Mouse (Mus musculus) erythroblast, embryonic 14.5 days (primary cell): Measurements from ENCODE around the gene Supt4a. TPM values are rescaled to one million over a fixed set of nuclear protein-coding genes. Genes with fewer than 3 reads are reported as not detected.

Experiments
- H3K27me3 ChIP-seq: 2 replicates; pipeline ENCODE4 v1.6.1; 2012; ENCODE audit warnings: inconsistent platforms; ENCODE audit not compliant: control insufficient read depth
- H3K36me3 ChIP-seq: 2 replicates; pipeline ENCODE4 v1.6.1; 2012; ENCODE audit warnings: mild to moderate bottlenecking, inconsistent platforms; ENCODE audit not compliant: control insufficient read depth
- H3K4me1 ChIP-seq: 2 replicates; pipeline ENCODE4 v1.6.1; 2012; ENCODE audit warnings: inconsistent platforms; ENCODE audit not compliant: control insufficient read depth
- H3K4me3 ChIP-seq: replicated peaks from 2 replicates; pipeline ENCODE3; 2012; ENCODE audit warnings: moderate library complexity, mild to moderate bottlenecking, inconsistent platforms
- H3K9me3 ChIP-seq: 2 replicates; pipeline ENCODE4 v1.6.1; 2012; ENCODE audit warnings: low read length, inconsistent platforms, mixed read lengths; ENCODE audit not compliant: control insufficient read depth
- GATA1 ChIP-seq: IDR thresholded peaks from 2 replicates; pipeline ENCODE4 v1.6.1; 2012; ENCODE audit warnings: low read length, inconsistent platforms, mixed read lengths
- TAL1 ChIP-seq: IDR thresholded peaks from 3 replicates; pipeline ENCODE4 v1.6.1; 2012; ENCODE audit warnings: low read length, inconsistent platforms, mixed read lengths
- polyA plus RNA-seq: library from polyadenylated mRNA; stranded (reverse); fragments of >175 nt; gene quantifications from 2 replicates; pipeline ENCODE4 v1.2.3, GENCODE M21; 2012

The Supt4a gene
- polyA plus RNA-seq, 1 experiment = 4.3 TPM

DNA sequence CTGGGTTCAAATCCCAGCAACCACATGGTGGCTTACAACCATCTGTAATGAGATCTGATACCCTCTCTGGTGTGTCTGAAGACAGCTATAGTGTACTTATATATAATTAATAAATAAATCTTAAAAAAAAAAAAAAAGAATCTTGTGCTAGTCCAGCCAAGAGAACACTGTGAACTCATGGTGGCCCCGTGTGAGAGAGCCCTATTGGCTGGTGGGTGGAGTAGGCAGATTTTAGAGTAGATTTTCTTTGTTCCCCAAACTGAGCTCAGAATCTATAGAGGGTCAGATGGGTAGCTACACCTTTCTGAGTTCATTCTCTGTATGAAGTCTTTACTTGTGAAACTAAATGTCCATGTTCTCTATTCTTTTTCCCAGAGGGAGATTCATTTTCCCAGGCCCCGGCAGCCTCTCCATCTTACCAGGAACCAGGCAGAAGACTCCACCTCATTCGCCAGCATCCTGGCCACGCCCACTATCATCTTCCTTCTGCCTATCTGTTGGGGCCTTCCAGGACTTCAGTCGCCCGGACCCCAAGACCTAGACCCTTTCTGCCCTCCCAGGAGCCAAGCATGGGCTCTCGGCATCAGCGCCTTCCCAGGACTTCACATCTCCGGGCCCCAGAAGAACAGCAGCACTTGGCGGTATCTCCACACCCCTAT is 6.6 kb upstream of the Supt4a start:
- peak overlapping the region; percentile 33 for H3K4me3 ChIP-seq
- no peak for TF ChIP-seq GATA1
- TF ChIP-seq TAL1 = no peak
- no peaks in the 10 kb centered on the region for H3K9me3 ChIP-seq
- no peaks in the 10 kb centered on the region for H3K27me3 ChIP-seq
- H3K4me1 ChIP-seq = peaks cover 100% of the 10 kb centered on the region
- peaks cover 72% of the 10 kb centered on the region for H3K36me3 ChIP-seq

DNA sequence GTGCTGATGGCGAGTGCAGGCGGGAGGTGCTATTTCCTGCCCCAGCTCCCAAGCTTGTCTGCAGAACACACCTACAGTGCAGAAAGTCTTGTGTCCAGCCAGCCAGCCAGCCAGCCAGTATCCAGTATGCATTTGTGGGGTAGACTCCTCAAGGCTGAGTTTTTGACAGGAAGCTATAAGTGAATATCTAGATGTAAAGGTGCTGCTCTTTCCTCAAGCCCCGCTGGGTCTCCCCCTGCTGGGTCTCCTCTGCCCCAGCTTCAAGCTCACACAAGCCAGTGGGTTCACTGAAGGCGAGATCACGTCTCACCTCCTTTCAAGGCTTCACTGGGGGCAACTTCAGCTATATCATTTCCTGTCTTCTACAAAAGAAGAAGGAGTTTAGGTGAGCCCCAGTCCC is 3.0 kb upstream of the Supt4a start:
- Histone ChIP-seq H3K4me3 (peak overlapping the region; percentile 42), H3K27me3 (no peaks in the 10 kb centered on the region), H3K4me1 (peaks cover 86% of the 10 kb centered on the region), H3K36me3 (peaks cover 68% of the 10 kb centered on the region), H3K9me3 (no peaks in the 10 kb centered on the region)
- no peak for TF ChIP-seq GATA1
- TF ChIP-seq TAL1 = no peak

DNA sequence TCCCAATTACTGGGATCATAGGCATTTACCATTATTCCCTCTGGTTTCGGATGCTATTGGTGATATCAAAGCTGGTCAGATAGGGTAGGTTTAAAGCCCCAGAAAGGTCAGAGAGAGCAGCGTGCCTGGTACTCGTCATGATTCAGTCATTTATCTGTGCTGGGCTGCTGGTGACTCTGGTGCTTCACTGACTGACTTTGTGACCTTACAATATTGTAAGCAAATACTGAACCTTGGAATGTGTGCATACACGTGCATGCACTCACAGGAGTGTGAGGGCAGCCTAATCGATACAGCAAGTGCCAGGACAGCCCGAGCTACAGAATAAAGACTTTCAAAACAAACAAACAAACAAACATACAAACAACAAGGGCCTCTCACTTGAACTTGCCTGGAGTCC is 1.7 kb upstream of the Supt4a start:
- Histone ChIP-seq H3K36me3 (peaks cover 77% of the 10 kb centered on the region), H3K27me3 (no peaks in the 10 kb centered on the region)

DNA sequence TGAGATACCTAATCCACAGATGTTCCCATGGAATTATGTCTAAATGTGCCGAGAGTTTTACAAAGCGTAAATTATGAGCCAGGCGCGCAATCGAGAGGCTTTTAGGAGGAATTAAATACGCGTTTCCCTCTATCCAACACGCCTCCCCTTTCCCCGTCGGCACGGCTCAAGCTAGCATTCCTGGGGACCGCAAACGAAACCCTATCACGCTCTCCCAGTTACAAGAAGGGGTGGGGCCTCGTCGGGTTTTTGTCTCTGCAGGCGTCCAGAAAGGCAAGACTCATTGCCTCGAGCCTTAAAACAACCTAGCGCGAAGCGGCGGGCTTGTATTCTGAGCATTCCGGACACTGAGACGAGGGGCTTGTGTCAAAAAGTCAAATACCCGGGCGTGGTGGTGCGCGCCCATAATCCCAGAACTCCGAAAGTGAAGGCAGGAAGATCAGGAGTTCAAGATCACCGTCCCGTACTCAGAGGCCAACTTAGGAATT is 661 bp upstream of the Supt4a start:
- H3K4me1 ChIP-seq = peaks cover 74% of the 10 kb centered on the region
- H3K36me3 ChIP-seq = peaks cover 77% of the 10 kb centered on the region
- peak overlapping the region; percentile 70 for H3K4me3 ChIP-seq
- no peaks in the 10 kb centered on the region for H3K27me3 ChIP-seq
- no peaks in the 10 kb centered on the region for H3K9me3 ChIP-seq
- TF ChIP-seq TAL1 (no peak), GATA1 (no peak)

More for the DNA sequence above, 1.7 kb upstream of the Supt4a start:
- Histone ChIP-seq H3K4me1 (peaks cover 84% of the 10 kb centered on the region), H3K9me3 (no peaks in the 10 kb centered on the region), H3K4me3 (peak overlapping the region; percentile 70)
- TF ChIP-seq GATA1 (peak; percentile 38), TAL1 (no peak)

DNA sequence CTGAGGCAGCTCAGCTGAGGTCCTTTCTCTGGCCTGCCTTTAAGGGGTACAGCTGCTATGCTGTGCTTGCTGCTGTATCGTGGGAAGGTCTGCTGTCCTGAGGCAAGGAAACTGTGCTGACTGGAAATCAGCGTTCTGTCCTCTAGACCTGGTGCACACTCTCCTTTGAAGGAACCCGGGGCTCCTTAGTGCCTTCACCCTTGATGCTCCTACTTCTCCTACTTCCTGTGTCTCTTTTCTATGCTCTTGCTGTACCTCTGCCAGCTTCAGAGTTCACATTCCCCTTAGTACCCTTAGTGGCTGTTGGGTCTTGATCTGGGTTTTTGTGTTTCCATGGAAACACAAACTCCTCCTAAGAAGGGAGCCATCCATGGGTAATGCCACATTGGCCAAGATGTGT is 6.3 kb downstream of the Supt4a start:
- TF ChIP-seq GATA1 (no peak), TAL1 (no peak)
- Histone ChIP-seq H3K4me1 (peaks cover 59% of the 10 kb centered on the region), H3K27me3 (no peaks in the 10 kb centered on the region), H3K9me3 (no peaks in the 10 kb centered on the region), H3K36me3 (peaks cover 92% of the 10 kb centered on the region), H3K4me3 (no peak overlapping the region)

DNA sequence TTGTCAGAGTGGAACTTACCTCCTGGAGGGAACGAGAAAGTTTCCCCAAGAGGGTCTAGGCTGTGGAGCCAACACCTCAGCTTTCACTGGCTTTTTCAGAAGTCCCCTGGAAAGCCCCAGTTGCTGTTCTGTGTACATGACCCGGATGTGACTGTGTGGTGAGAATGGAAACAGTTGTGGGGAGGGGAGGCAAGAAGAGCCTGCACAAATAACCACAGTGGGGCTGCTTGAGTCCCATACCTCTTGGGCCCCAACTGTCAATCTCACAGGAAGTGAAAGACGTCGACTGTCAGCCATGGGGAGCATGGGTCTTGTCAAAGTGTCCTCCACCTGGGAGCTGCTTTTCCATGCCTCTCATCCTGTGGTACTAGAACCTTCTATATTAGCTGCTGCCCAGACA is 7.6 kb downstream of the Supt4a start:
- Histone ChIP-seq H3K9me3 (no peaks in the 10 kb centered on the region), H3K36me3 (peaks cover 79% of the 10 kb centered on the region), H3K4me3 (no peak overlapping the region), H3K4me1 (peaks cover 64% of the 10 kb centered on the region), H3K27me3 (no peaks in the 10 kb centered on the region)
- TF ChIP-seq GATA1 (no peak), TAL1 (no peak)

DNA sequence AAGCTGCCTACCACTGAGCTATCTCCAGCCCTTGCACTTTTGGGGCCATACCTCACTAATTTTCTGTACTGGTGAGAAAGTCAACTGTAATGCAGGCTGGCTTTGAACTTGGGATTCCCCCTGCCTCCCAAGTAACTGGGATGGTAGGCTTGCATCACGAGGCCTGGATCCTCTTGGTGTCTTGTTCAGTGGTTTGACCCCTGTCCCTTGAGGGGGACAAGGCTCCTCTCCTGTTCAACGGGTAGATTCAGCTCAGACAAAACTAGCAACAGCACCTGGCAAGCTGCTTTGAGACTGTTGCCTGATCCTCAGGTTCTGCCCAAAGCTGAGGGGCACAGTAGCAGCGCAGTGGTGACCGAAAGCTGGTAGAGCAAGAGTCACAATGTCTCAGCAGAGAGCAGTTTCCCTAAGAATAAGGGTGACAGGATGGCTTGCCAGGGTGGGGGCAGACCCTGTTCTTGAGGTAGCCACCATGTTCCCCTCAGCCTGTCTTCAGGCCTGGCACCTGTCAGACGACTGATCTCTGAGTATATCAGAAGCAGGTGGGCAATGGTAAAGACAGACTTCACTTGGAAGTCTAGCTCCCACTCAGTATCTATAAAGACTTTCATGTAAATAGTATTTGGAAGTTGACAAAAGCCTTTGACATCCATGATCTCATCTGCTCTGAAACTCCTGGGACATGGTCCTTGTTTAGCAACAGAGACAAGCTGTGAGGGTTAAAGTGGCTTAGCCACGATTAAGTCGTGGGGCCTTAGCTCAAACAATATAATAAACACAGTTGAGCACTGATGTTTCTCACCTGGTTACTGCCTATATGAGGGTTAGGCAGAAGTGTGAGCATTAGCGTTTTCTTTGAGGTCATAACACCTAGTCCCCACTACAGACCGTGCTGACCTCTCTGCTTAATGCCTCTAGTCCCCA is 8.5 kb downstream of the Supt4a start:
- Histone ChIP-seq H3K9me3 (no peaks in the 10 kb centered on the region), H3K36me3 (peaks cover 70% of the 10 kb centered on the region), H3K4me1 (peaks cover 68% of the 10 kb centered on the region), H3K27me3 (no peaks in the 10 kb centered on the region), H3K4me3 (no peak overlapping the region)
- TF ChIP-seq GATA1 (no peak), TAL1 (no peak)

DNA sequence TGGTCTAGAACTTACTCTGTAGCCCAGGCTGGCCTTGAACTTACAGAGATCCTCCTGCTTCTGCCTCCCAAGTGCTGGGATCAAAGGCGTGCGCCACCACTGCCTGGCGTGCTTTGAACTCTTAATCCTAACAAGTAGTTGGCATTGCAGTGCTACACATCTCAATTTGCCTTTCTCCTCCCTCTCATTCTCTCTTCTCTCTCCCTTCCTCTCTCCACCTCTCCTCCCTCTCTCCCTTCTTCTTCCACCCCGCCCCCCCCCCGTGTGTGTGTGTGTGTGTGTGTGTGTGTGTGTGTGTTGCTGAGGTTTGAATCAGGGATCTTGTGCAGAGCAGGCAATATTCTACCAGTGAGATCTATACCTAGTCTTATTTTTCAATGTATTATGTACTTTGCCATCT is 10.0 kb downstream of the Supt4a start:
- H3K36me3 ChIP-seq = peaks cover 68% of the 10 kb centered on the region
- TF ChIP-seq GATA1 = no peak
- no peak for TF ChIP-seq TAL1
- peaks cover 79% of the 10 kb centered on the region for H3K4me1 ChIP-seq
- H3K4me3 ChIP-seq = no peak overlapping the region
- H3K27me3 ChIP-seq = no peaks in the 10 kb centered on the region
- H3K9me3 ChIP-seq = no peaks in the 10 kb centered on the region

DNA sequence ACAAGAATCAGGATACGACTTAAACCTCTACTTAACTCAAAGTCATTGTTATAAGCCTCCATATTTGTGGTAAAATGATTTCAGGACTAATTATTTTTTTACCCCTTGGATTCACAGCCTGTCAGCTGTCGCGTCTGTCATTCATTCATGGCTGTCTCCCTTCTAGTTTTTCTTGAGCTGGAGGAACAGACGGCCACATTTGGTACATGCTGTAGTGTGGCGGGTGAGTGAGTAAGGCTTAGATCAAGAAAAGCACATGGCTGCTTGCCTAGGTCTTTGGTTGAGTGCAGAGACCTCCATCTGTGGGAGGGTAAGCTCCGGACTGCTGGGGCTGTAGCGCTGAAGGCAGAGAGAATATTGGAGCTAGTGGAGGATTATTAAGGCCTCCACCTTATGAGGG is 10.4 kb downstream of the Supt4a start:
- H3K9me3 ChIP-seq = no peaks in the 10 kb centered on the region
- peaks cover 82% of the 10 kb centered on the region for H3K4me1 ChIP-seq
- H3K27me3 ChIP-seq = no peaks in the 10 kb centered on the region
- H3K36me3 ChIP-seq = peaks cover 64% of the 10 kb centered on the region
- peak overlapping the region; percentile 68 for H3K4me3 ChIP-seq
- TF ChIP-seq TAL1 = no peak
